Mouse (Mus musculus) lung, embryonic 16.5 days (tissue): ENCODE results near the gene Fer. TPM values are rescaled to one million over a fixed set of nuclear protein-coding genes. Genes with fewer than 3 reads are reported as not detected.

Source experiments
- ATAC-seq: fragments of 200-750 bp; cut with Nextera tagmentation; 2 replicates; pipeline ENCODE4 v1.8.0; 2017; ENCODE audit warnings: low read depth, mild to moderate bottlenecking, moderate library complexity
- H3K27ac ChIP-seq: fragments of 300-500 bp; sonication (generic); 2 replicates; pipeline ENCODE4 v1.5.1; 2014; ENCODE audit warnings: mild to moderate bottlenecking, control low read depth, low read length
- H3K27me3 ChIP-seq: fragments of 300-500 bp; sonication (generic); 2 replicates; pipeline ENCODE4 v1.6.1; 2014; ENCODE audit warnings: low read depth, low read length, mixed read lengths; ENCODE audit not compliant: control insufficient read depth, insufficient read depth
- H3K36me3 ChIP-seq: fragments of 300-500 bp; sonication (generic); 2 replicates; pipeline ENCODE4 v1.6.1; 2014; ENCODE audit warnings: low read length; ENCODE audit not compliant: control insufficient read depth, insufficient read depth
- H3K4me1 ChIP-seq: fragments of 300-500 bp; sonication (generic); replicated peaks from 2 replicates; pipeline ENCODE4 v1.6.1; 2014; ENCODE audit warnings: low read length, mixed read lengths; ENCODE audit not compliant: control insufficient read depth, insufficient read depth
- H3K4me2 ChIP-seq: fragments of 300-500 bp; sonication (generic); 2 replicates; pipeline ENCODE4 v1.6.1; 2014; ENCODE audit warnings: low read depth, low read length, control low read depth
- H3K4me3 ChIP-seq: fragments of 300-500 bp; sonication (generic); 2 replicates; pipeline ENCODE4 v1.5.1; 2014; ENCODE audit warnings: mild to moderate bottlenecking, low read length, control low read depth
- H3K9ac ChIP-seq: fragments of 300-500 bp; sonication (generic); 2 replicates; pipeline ENCODE4 v1.6.1; 2014; ENCODE audit warnings: low read length, control low read depth
- H3K9me3 ChIP-seq: fragments of 300-500 bp; sonication (generic); 2 replicates; pipeline ENCODE4 v1.6.1; 2016; ENCODE audit warnings: low read length; ENCODE audit not compliant: control insufficient read depth
- WGBS: fragments of 180-500 bp; shearing (Covaris S2); extraction: QIAGEN DNeasy Blood & Tissue Kit; methylation state at CpG from one replicate; pipeline ENCODE4 v1.1.7; 2014; 5-methylcytosine and 5-hydroxymethylcytosine counted together
- polyA plus RNA-seq: library from polyadenylated mRNA; unstranded; fragments of >200 nt; fragmentation: Nextera tagmentation; extraction: Ambion mirVana; gene quantifications from 2 replicates; pipeline ENCODE4 v1.2.1, GENCODE M21; 2015

Fer gene
- polyA plus RNA-seq, 1 experiment from 2014 or later = 28.5 TPM

- H3K4me1 ChIP-seq = no peaks in the 10 kb centered on the region; the same call in 1 of the 2 replicates
- H3K36me3 ChIP-seq = no peaks in the 10 kb centered on the region
- H3K4me2 ChIP-seq = no peak overlapping the region
- H3K9ac ChIP-seq = no peak overlapping the region
- no peak overlapping the region for H3K4me3 ChIP-seq
- no peak overlapping the region for H3K27ac ChIP-seq
- H3K27me3 ChIP-seq = no peaks in the 10 kb centered on the region
- no peaks in the 10 kb centered on the region for H3K9me3 ChIP-seq
- WGBS = 86% methylated on average over 3 of the region's 3 CpGs
- ATAC-seq = no peak
Observed at GRCm38 (mm10) chr17:64065243-64065642, 202.4 kb downstream of the Fer start.

DNA sequence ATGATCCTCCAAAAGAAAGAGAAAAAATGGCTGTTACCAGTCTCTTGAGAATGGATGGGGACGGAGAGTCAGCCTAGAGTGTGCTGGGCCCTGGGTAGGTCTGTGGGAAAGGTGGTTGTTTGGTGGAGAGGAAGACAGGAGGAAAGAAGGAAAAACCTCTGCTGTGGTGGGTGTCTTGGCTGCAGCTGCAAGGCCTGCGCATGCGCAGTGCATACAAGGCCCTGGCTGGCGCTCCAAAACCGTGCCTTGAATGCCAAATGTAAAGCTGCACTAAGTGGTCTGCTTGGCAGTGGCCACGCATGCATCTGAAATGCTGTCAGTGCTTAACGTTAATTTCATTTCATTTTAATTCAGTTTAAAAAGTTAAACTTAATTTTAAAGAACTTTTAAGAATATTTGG, 214.5 kb downstream of the Fer start:
- Histone ChIP-seq H3K9ac (no peak overlapping the region), H3K27ac (no peak overlapping the region), H3K9me3 (no peaks in the 10 kb centered on the region), H3K27me3 (no peaks in the 10 kb centered on the region), H3K4me1 (no peaks in the 10 kb centered on the region), H3K36me3 (no peaks in the 10 kb centered on the region), H3K4me3 (no peak overlapping the region), H3K4me2 (no peak overlapping the region)
- WGBS = 91% methylated on average over 7 of the region's 7 CpGs
- ATAC-seq = no peak

GRCm38 (mm10) chr17:64084751-64085150, 221.9 kb downstream of the Fer start:
- ATAC-seq = no peak
- WGBS = 75% methylated on average over 5 of the region's 5 CpGs
- no peak overlapping the region for H3K4me2 ChIP-seq
- H3K4me1 ChIP-seq = no peaks in the 10 kb centered on the region
- H3K27ac ChIP-seq = no peak overlapping the region
- no peak overlapping the region for H3K9ac ChIP-seq
- H3K27me3 ChIP-seq = no peaks in the 10 kb centered on the region
- no peak overlapping the region for H3K4me3 ChIP-seq
- H3K36me3 ChIP-seq = no peaks in the 10 kb centered on the region
- H3K9me3 ChIP-seq = no peaks in the 10 kb centered on the region

DNA sequence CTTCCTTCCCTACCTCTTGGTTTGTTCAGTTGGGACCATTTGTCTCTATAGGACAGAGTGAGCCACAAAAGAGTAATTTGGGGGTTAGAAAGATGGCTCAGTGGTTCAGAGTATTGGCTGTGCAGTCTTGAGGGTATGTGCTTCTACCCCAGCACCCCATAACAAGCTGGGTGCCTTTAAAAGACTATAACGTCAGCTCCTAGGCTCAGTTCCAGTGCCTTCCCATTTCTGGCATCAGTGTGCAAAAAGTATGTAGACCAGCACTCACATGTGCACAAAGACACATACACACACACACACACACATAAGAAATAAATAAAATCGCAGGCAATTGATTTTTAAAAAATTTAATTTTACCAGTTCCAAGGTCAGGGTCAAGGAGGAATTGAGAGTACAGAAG, 222.6 kb downstream of the Fer start:
- Histone ChIP-seq H3K4me3 (no peak overlapping the region), H3K27me3 (no peaks in the 10 kb centered on the region), H3K4me1 (no peaks in the 10 kb centered on the region), H3K9me3 (no peaks in the 10 kb centered on the region), H3K9ac (no peak overlapping the region), H3K27ac (no peak overlapping the region), H3K4me2 (no peak overlapping the region), H3K36me3 (no peaks in the 10 kb centered on the region)
- 81% methylated on average over 2 of the region's 2 CpGs for WGBS
- ATAC-seq = no peak

GRCm38 (mm10) chr17:64086875-64087608, 224.2 kb downstream of the Fer start:
- Histone ChIP-seq H3K4me3 (no peak overlapping the region), H3K9ac (no peak overlapping the region), H3K4me1 (no peaks in the 10 kb centered on the region), H3K27me3 (no peaks in the 10 kb centered on the region), H3K9me3 (no peaks in the 10 kb centered on the region), H3K27ac (no peak overlapping the region), H3K4me2 (no peak overlapping the region), H3K36me3 (no peaks in the 10 kb centered on the region)
- ATAC-seq = no peak
- 84% methylated on average over 11 of the region's 11 CpGs for WGBS

- no peaks in the 10 kb centered on the region for H3K27me3 ChIP-seq
- H3K36me3 ChIP-seq = no peaks in the 10 kb centered on the region
- no peaks in the 10 kb centered on the region for H3K9me3 ChIP-seq
- no peak overlapping the region for H3K4me3 ChIP-seq
- H3K4me1 ChIP-seq = no peaks in the 10 kb centered on the region
- H3K4me2 ChIP-seq = no peak overlapping the region
- H3K27ac ChIP-seq = no peak overlapping the region
- ATAC-seq = no peak
- no peak overlapping the region for H3K9ac ChIP-seq
- 84% methylated on average over 3 of the region's 3 CpGs for WGBS
Observed at GRCm38 (mm10) chr17:64087871-64088270, 225.0 kb downstream of the Fer start.

- no peak overlapping the region for H3K9ac ChIP-seq
- no peak overlapping the region for H3K27ac ChIP-seq
- H3K9me3 ChIP-seq = no peaks in the 10 kb centered on the region
- no peak overlapping the region for H3K4me2 ChIP-seq
- H3K4me3 ChIP-seq = no peak overlapping the region
- no peak for ATAC-seq
- H3K4me1 ChIP-seq = no peaks in the 10 kb centered on the region; the same call in 1 of the 2 replicates
- WGBS = 82% methylated on average over 2 of the region's 2 CpGs
- H3K36me3 ChIP-seq = no peaks in the 10 kb centered on the region
- no peaks in the 10 kb centered on the region for H3K27me3 ChIP-seq
Observed at GRCm38 (mm10) chr17:64093716-64094115, 230.9 kb downstream of the Fer start.

GRCm38 (mm10) chr17:64096811-64097210, 233.9 kb downstream of the Fer start:
- Histone ChIP-seq H3K9me3 (no peaks in the 10 kb centered on the region), H3K36me3 (no peaks in the 10 kb centered on the region), H3K4me2 (no peak overlapping the region), H3K9ac (no peak overlapping the region), H3K27ac (no peak overlapping the region), H3K27me3 (no peaks in the 10 kb centered on the region), H3K4me1 (peaks cover 9% of the 10 kb centered on the region), H3K4me3 (no peak overlapping the region)
- 74% methylated on average over 3 of the region's 3 CpGs for WGBS
- ATAC-seq = no peak

- Histone ChIP-seq H3K9me3 (no peaks in the 10 kb centered on the region), H3K27ac (no peak overlapping the region), H3K27me3 (no peaks in the 10 kb centered on the region), H3K4me2 (no peak overlapping the region), H3K36me3 (no peaks in the 10 kb centered on the region), H3K9ac (no peak overlapping the region), H3K4me3 (no peak overlapping the region), H3K4me1 (peaks cover 9% of the 10 kb centered on the region)
- ATAC-seq = no peak
- 75% methylated on average over 5 of the region's 5 CpGs for WGBS
Observed at GRCm38 (mm10) chr17:64097788-64098359, 235.0 kb downstream of the Fer start.
